Mouse (Mus musculus) forebrain, embryonic 14.5 days (tissue): Measurements from ENCODE around the gene Agl. TPM values are rescaled to one million over a fixed set of nuclear protein-coding genes. Genes with fewer than 3 reads are reported as not detected.
A peak's percentile ranks its signal among the peaks of the same experiment; 100 is the strongest.

Experiments used
- ATAC-seq: fragments of 200-750 bp; cut with Nextera tagmentation; 2 replicates; pipeline ENCODE4 v1.8.0; 2017; ENCODE audit warnings: mild to moderate bottlenecking, moderate library complexity
- DNase-seq: peaks from one replicate; pipeline ENCODE4 v3.0.0-alpha.2; 2015; ENCODE audit warnings: low spot score
- H3K27ac ChIP-seq: fragments of 300-500 bp; sonication (generic); 2 replicates; pipeline ENCODE4 v1.5.1; 2014; ENCODE audit warnings: low read depth, mild to moderate bottlenecking, control low read depth, low read length, moderate library complexity
- H3K27me3 ChIP-seq: fragments of 300-500 bp; sonication (generic); replicated peaks from 2 replicates; pipeline ENCODE4 v1.6.1; 2014; ENCODE audit warnings: low read length, control low read depth, mixed read lengths; ENCODE audit not compliant: control insufficient read depth, insufficient read depth
- H3K36me3 ChIP-seq: fragments of 300-500 bp; sonication (generic); 2 replicates; pipeline ENCODE4 v1.6.1; 2014; ENCODE audit warnings: low read length, control low read depth; ENCODE audit not compliant: control insufficient read depth, insufficient read depth
- H3K4me1 ChIP-seq: fragments of 300-500 bp; sonication (generic); 2 replicates; pipeline ENCODE4 v1.6.1; 2014; ENCODE audit warnings: antibody characterized with exemption, low read length, control low read depth; ENCODE audit not compliant: control insufficient read depth, insufficient read depth
- H3K4me2 ChIP-seq: fragments of 300-500 bp; sonication (generic); 2 replicates; pipeline ENCODE4 v1.6.1; 2014; ENCODE audit warnings: mild to moderate bottlenecking, control low read depth, low read length
- H3K4me3 ChIP-seq: fragments of 300-500 bp; sonication (generic); 2 replicates; pipeline ENCODE4 v1.5.1; 2014; ENCODE audit warnings: low read depth, low read length, control low read depth
- H3K9ac ChIP-seq: fragments of 300-500 bp; sonication (generic); 2 replicates; pipeline ENCODE4 v1.6.1; 2014; ENCODE audit warnings: mild to moderate bottlenecking, low read length, control low read depth, moderate library complexity
- H3K9me3 ChIP-seq: fragments of 300-500 bp; sonication (generic); replicated peaks from 2 replicates; pipeline ENCODE4 v1.6.1; 2016; ENCODE audit warnings: low read length, control low read depth, mixed read lengths; ENCODE audit not compliant: control insufficient read depth
- WGBS: fragments of 180-500 bp; shearing (Covaris S2); extraction: QIAGEN DNeasy Blood & Tissue Kit; methylation state at CpG from one replicate; pipeline ENCODE4 v1.1.7; 2014; 5-methylcytosine and 5-hydroxymethylcytosine counted together
- polyA plus RNA-seq: library from polyadenylated mRNA; unstranded; fragments of >200 nt; fragmentation: Nextera tagmentation; extraction: Ambion mirVana; gene quantifications from 2 replicates; pipeline ENCODE4 v1.2.1, GENCODE M21; 2014

Gene Agl
- polyA plus RNA-seq, 1 experiment from 2014 or later, result 10.7 TPM

GRCm38 (mm10) chr3:116740963-116741362 is 67.0 kb downstream of the Agl start:
- Histone ChIP-seq H3K4me3 (no peak overlapping the region), H3K36me3 (peaks cover 7% of the 10 kb centered on the region), H3K4me2 (no peak overlapping the region), H3K27me3 (no peaks in the 10 kb centered on the region), H3K27ac (no peak overlapping the region), H3K9ac (no peak overlapping the region), H3K4me1 (no peaks in the 10 kb centered on the region), H3K9me3 (no peaks in the 10 kb centered on the region)
- DNase-seq (no peak), ATAC-seq (no peak)
- 87% methylated on average over 9 of the region's 9 CpGs for WGBS

DNA sequence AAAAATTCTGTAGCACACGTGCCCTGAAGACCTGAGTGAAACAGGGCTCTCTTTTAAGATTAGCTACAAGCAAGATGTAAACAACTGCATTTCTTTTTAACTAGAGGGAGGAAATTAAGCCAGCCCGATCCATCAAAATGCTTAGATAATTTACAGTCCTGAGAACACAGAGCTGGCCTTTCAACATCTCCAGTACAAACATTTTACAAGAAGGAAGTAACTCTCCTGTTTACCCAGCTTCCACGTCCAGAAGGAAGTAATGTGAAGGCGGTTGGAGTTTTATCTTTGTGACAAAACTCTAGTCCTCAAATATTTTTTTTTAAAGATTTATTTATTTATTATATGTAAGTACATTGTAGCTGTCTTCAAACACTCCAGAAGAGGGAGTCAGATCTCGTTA is 67.9 kb downstream of the Agl start:
- H3K27ac ChIP-seq, result no peak overlapping the region
- H3K4me1 ChIP-seq, result no peaks in the 10 kb centered on the region
- no peaks in the 10 kb centered on the region for H3K27me3 ChIP-seq

DNA sequence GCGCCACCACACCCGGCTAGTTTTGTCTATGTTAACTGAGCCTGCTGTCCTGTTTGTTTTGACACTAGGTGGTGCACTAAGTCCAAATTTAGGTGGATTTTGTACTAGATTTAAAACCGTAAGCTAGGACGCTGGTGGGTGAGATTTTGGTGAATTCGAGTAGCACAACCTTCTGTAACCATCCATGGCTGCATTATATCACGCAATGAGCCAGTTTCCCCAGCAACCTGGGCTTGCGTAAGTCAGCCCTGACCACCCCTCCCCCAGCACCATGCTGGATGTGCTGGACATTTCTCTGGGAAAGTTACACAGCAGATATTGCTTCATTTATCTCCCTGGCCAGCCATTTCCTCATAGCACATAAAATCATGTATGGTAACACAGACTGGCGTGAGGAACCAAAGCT is 70.6 kb downstream of the Agl start:
- no peaks in the 10 kb centered on the region for H3K9me3 ChIP-seq
- H3K36me3 ChIP-seq, result no peaks in the 10 kb centered on the region
- no peak overlapping the region for H3K27ac ChIP-seq
- ATAC-seq (no peak), DNase-seq (peak; percentile 3)
- H3K27me3 ChIP-seq, result no peaks in the 10 kb centered on the region
- H3K4me3 ChIP-seq, result no peak overlapping the region
- no peak overlapping the region for H3K4me2 ChIP-seq
- no peaks in the 10 kb centered on the region for H3K4me1 ChIP-seq
- H3K9ac ChIP-seq, result no peak overlapping the region
- WGBS, result 83% methylated on average over 8 of the region's 8 CpGs

More for the DNA sequence above, 67.9 kb downstream of the Agl start:
- ATAC-seq, result no peak
- WGBS, result 96% methylated on average over 5 of the region's 5 CpGs
- no peak for DNase-seq
- Histone ChIP-seq H3K9ac (no peak overlapping the region), H3K36me3 (peaks cover 7% of the 10 kb centered on the region), H3K4me3 (no peak overlapping the region), H3K9me3 (no peaks in the 10 kb centered on the region), H3K4me2 (no peak overlapping the region)

DNA sequence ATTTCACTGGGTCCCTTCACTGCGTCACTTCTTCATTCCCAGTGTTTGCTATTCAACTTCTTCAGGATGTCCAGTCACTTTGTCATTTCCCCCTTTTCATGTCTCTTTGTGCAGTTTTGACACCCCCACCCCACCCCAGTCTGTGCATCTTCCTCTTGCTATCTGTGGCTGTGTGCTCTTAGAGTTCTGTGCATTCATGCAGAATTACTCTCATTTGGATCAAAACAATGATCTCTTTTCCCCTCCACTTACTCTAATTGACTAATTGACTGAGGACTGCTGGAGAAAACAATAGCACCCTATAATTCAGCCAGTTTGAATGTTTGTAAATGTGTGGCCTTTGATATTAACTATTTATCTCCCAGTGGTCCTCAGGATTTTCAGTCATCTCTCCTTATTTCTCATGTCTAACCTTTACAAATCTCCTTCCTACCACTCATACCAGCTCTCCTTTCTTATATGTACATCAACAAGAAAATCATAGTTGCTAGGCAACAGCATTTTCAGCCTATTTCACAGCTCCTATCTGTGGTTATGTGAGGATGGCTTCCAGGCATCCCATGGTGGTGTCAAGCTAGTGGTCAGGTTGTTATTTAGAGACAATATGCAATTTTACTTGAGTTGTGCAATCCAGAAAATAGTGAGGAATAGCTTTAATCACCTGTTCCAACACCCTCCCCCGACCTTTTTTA is 78.3 kb downstream of the Agl start:
- 53% methylated on average over 2 of the region's 2 CpGs for WGBS
- no peaks in the 10 kb centered on the region for H3K9me3 ChIP-seq
- H3K36me3 ChIP-seq, result no peaks in the 10 kb centered on the region
- no peak overlapping the region for H3K4me3 ChIP-seq
- no peaks in the 10 kb centered on the region for H3K27me3 ChIP-seq
- no peak overlapping the region for H3K9ac ChIP-seq
- peak; percentile 36 for DNase-seq
- ATAC-seq, result peak; percentile 46; the same call in 1 of the 2 replicates
- H3K4me1 ChIP-seq, result no peaks in the 10 kb centered on the region; the same call in 1 of the 2 replicates
- H3K4me2 ChIP-seq, result no peak overlapping the region
- H3K27ac ChIP-seq, result no peak overlapping the region

DNA sequence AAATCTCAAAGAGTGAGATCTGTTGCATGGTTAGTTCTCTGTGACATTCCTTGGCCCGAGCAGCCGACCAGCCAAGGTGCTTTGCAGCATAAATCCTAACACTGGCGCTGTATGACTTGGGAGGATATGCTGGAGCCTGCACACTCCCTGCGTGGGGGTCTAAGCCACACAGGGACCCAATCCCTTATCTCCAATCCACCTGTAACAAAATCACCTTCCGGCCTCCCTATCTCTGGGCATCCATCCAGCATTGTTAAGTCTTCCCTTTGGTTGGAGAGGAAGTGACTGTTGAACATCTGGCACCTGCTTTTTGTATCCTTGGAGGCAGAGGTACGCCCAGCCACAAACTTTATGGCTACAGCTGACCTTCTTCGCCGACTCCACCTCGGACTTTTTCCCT is 81.2 kb downstream of the Agl start:
- WGBS, result 76% methylated on average over 9 of the region's 9 CpGs
- Histone ChIP-seq H3K9me3 (no peaks in the 10 kb centered on the region), H3K27ac (no peak overlapping the region), H3K4me2 (no peak overlapping the region), H3K4me3 (no peak overlapping the region), H3K4me1 (no peaks in the 10 kb centered on the region; the same call in 1 of the 2 replicates), H3K9ac (no peak overlapping the region), H3K36me3 (no peaks in the 10 kb centered on the region), H3K27me3 (no peaks in the 10 kb centered on the region)
- DNase-seq (no peak), ATAC-seq (no peak)

- ATAC-seq, result no peak
- no peaks in the 10 kb centered on the region for H3K4me1 ChIP-seq
- no peak overlapping the region for H3K27ac ChIP-seq
- no peaks in the 10 kb centered on the region for H3K36me3 ChIP-seq
- H3K27me3 ChIP-seq, result no peaks in the 10 kb centered on the region
- WGBS, result 42% methylated on average over 10 of the region's 10 CpGs
- no peak overlapping the region for H3K9ac ChIP-seq
- no peak overlapping the region for H3K4me3 ChIP-seq
- DNase-seq, result no peak
- no peak overlapping the region for H3K4me2 ChIP-seq
- H3K9me3 ChIP-seq, result no peaks in the 10 kb centered on the region
Measured at GRCm38 (mm10) chr3:116723496-116724481, 84.2 kb downstream of the Agl start.

DNA sequence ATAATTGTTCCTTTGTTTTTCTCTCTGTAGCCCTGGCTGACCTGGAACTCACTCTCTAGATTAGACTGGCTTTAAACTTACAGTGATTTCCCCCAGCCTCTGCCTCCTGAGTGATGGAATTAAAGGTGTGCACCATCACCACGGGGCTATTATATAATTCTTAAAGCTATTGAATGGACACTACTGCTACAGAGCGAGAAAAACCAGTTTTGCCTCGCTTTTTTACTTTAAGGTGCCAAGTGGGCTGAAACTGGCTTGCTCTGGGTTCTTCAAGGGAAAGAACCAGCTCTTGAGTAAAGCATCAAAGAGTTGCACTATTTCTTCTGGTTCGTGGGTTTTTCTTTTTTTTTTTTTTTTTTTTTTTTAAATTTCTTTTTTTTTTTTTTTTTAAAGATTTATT is 85.0 kb downstream of the Agl start:
- DNase-seq (no peak), ATAC-seq (no peak)
- 84% methylated on average over 4 of the region's 4 CpGs for WGBS
- Histone ChIP-seq H3K4me3 (no peak overlapping the region), H3K4me1 (no peaks in the 10 kb centered on the region), H3K4me2 (no peak overlapping the region), H3K9me3 (no peaks in the 10 kb centered on the region), H3K36me3 (no peaks in the 10 kb centered on the region), H3K27me3 (no peaks in the 10 kb centered on the region), H3K27ac (no peak overlapping the region), H3K9ac (no peak overlapping the region)

DNA sequence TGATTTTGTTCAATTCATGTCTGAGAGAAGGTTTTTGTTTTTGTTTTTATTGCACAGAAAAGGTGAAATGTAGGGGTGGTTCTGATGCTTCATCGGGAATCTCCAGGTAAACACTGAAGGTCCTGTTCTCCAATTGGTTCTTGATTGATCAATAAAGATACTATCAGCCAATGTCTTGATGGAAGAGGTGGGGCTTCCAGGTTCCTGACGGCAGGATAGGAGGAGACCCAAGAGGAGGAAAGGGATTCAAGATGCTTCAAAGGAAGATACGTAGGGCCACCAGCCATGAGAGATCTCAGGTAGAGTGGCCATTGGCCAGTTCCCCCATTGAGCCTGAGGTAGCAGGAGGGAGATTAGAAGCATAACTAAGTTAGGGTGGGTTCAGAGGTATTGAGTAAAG is 89.0 kb downstream of the Agl start:
- H3K27me3 ChIP-seq, result no peaks in the 10 kb centered on the region
- H3K4me3 ChIP-seq, result no peak overlapping the region
- H3K4me2 ChIP-seq, result no peak overlapping the region
- no peak overlapping the region for H3K27ac ChIP-seq
- DNase-seq (no peak), ATAC-seq (no peak)
- no peak overlapping the region for H3K9ac ChIP-seq
- H3K4me1 ChIP-seq, result no peaks in the 10 kb centered on the region
- WGBS, result 66% methylated on average over 3 of the region's 3 CpGs
- no peaks in the 10 kb centered on the region for H3K9me3 ChIP-seq
- no peaks in the 10 kb centered on the region for H3K36me3 ChIP-seq

DNA sequence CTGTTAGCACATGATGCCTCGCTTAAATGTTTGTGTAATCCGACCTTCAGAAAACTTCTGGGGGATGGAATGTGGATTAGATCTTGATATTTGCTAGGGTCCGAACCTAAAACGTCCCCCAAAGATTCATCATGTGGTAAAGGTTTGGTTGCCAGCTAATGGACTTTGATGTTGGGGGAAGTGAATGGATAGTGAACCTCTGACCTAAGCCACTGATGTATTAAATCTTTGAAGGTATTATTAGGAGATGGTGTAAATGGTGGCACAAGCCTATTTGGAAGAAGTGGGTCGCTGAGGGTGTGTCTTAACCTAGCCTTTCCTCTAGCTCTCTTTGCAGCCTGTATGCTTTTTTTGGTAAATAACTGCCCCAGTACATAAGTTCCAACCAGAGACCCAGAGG is 94.9 kb downstream of the Agl start:
- no peaks in the 10 kb centered on the region for H3K9me3 ChIP-seq
- 41% methylated on average over 5 of the region's 5 CpGs for WGBS
- no peak for DNase-seq
- no peak for ATAC-seq
- H3K9ac ChIP-seq, result no peak overlapping the region
- H3K27ac ChIP-seq, result no peak overlapping the region
- H3K4me3 ChIP-seq, result peak overlapping the region; percentile 92; the same call in 1 of the 2 replicates
- 0 out of 2 replicates have a peak, but pooled peaks cover 5% of the 10 kb centered on the region for H3K27me3 ChIP-seq
- peak overlapping the region; percentile 75 for H3K4me2 ChIP-seq
- H3K4me1 ChIP-seq, result no peaks in the 10 kb centered on the region; the same call in 1 of the 2 replicates
- H3K36me3 ChIP-seq, result no peaks in the 10 kb centered on the region
